9 mouse cellular contexts compared by ENCODE assay signal in the genomic region with DNA sequence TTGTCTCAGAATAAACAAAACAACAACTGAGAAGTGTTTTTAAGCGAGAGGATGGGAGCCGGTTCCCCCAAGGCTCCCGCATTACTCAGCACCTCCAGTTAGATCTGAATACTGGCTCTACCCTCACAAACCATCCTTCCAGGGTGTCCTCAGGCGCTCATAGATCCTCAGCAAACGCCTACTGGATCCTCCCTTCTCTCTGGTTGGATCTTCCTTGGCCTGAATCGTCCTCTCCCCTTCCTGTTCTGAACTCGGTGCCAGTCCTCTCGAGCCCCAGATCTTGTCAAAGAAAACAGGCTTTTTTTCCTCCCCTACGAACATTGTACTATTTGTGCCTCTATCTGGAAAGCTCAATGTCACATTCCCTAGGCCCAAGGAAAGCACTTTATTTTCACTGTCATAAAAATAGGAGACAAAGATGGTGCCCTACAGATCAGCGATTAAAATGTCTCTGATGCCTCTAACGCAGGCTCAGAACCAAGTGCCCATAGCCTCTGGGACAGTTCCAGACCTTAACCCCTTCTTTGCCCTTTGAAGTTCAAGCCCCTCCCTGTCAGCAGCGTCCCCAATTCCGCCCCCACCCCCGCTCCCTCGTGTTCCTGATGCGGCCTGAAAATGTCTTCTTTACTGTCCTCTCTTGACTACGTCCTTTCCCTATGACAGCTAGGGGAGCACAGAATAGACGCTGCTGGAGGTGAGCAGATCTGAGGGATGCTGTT. TPM values are rescaled to one million over a fixed set of nuclear protein-coding genes. Genes with fewer than 3 reads are reported as not detected.
DNase-seq lines count a peak whose midpoint lies in the region; ATAC-seq lines count a peak whose summit lies in the region.
"Had no signal": no experiment of that assay in that cellular context is flagged by ENCODE, and none has a peak within 500 bp of the region (broad histone marks: within the 10 kb centered on the region; RNA-seq: fewer than 3 reads in every experiment).

No protein-coding gene starts in this region.

- no peak overlapping the region for H3K9ac ChIP-seq in limb, embryonic 15.5 days

- H3K27ac ChIP-seq in limb, embryonic 15.5 days = 0 out of 2 replicates have a peak overlapping the region, but pooled peaks have one; percentile 11

- peaks cover 17% of the 10 kb centered on the region for H3K4me1 ChIP-seq in limb, embryonic 15.5 days

- peak; percentile 27 for DNase-seq in cerebellum, adult 11-12 months
- no peak for DNase-seq in cerebellum, adult 11 months
- DNase-seq in right cerebral cortex, adult 18-20 months = peak; percentile 38
- no peak for DNase-seq in right cerebral cortex, postnatal 25 days
- no peak for DNase-seq in Muller cell, postnatal 12 days (ENCODE audit: inconsistent ontology term)
- no peak for DNase-seq in ovary, adult 18-20 months (ENCODE audit: low spot score)
- no peak for DNase-seq in gastrocnemius, postnatal 10 days

- no peak for ATAC-seq in limb, embryonic 15.5 days (ENCODE audit: insufficient number of reproducible peaks, low FRiP score, low TSS enrichment, low read depth)

- no peaks in the 10 kb centered on the region for H3K9me3 ChIP-seq in limb, embryonic 15.5 days

- H3K36me3 ChIP-seq in limb, embryonic 15.5 days = no peaks in the 10 kb centered on the region

- WGBS in limb, embryonic 15.5 days = 34% methylated on average over 18 of the region's 18 CpGs

- H3K4me2 ChIP-seq in limb, embryonic 15.5 days = peak overlapping the region; percentile 42

- no peaks in the 10 kb centered on the region for H3K27me3 ChIP-seq in limb, embryonic 15.5 days

- 0 out of 2 replicates have a peak overlapping the region, but pooled peaks have one; percentile 16 for H3K4me3 ChIP-seq in limb, embryonic 15.5 days

RNA-seq across cellular contexts. Expression of a gene that starts 25.7 kb away (rescaled TPM):
- 0.59 and 2.1 TPM in 2 replicates for polyA plus RNA-seq in limb, embryonic 15.5 days (2015; fragmentation: Nextera tagmentation; extraction: Ambion mirVana)
- total RNA-seq in gastrocnemius, postnatal 10 days (2021) = not detected
- total RNA-seq: left cerebral cortex, postnatal 14 days had no signal

RNA-seq across cellular contexts. Expression of a gene that starts 40.2 kb away (rescaled TPM):
- 2.2 and 2.8 TPM in 2 replicates for polyA plus RNA-seq in limb, embryonic 15.5 days (2015; fragmentation: Nextera tagmentation; extraction: Ambion mirVana)
- under 1 TPM; 0.26 to 0.45 TPM for total RNA-seq in gastrocnemius, postnatal 10 days (2021)

RNA-seq across cellular contexts. Expression of a gene that starts 54.7 kb away (rescaled TPM):
- 14.5 and 22.7 TPM in 2 replicates for polyA plus RNA-seq in limb, embryonic 15.5 days (2015; fragmentation: Nextera tagmentation; extraction: Ambion mirVana)
- 10 to 100 TPM; 21.0 to 25.7 TPM for total RNA-seq in gastrocnemius, postnatal 10 days (2021)

Comparison
In these comparisons a context has a peak if more than half of its experiments do, and no peak if none do; other contexts are left out.
1. DNase-seq: peak in cerebellum, adult 11-12 months (single experiment) and right cerebral cortex, adult 18-20 months (single experiment); none in cerebellum, adult 11 months (single experiment), right cerebral cortex, postnatal 25 days (single experiment), Muller cell, postnatal 12 days (single experiment), ovary, adult 18-20 months (single experiment) and gastrocnemius, postnatal 10 days (single experiment).